Mouse (Mus musculus) small intestine, adult 2 months (tissue): ENCODE measurements around the gene Mllt6.

Experiments used
- CTCF ChIP-seq: fragments of 200-500 bp; IDR thresholded peaks from 2 replicates; pipeline ENCODE4 v1.5.1; 2012; ENCODE audit warnings: low read depth, mild to moderate bottlenecking, control low read depth, inconsistent platforms, low read length, moderate library complexity, mixed read lengths; ENCODE audit not compliant: insufficient replicate concordance, insufficient read length; ENCODE audit errors: extremely low read depth
- POLR2A ChIP-seq: fragments of 200-500 bp; IDR thresholded peaks from 2 replicates; pipeline ENCODE4 v1.6.1; 2012; ENCODE audit warnings: low read depth, mild to moderate bottlenecking, control low read depth, inconsistent platforms, low read length, moderate library complexity

- TF ChIP-seq CTCF (no peak), POLR2A (no peak)
These were observed 70.5 kb downstream of the Mllt6 start for GRCm38 (mm10) chr11:97733689-97734088.
